33 mouse cellular contexts compared by ENCODE assay signal in genomic region chr11:53747985-53748384, GRCm38 (mm10). TPM values are rescaled to one million over a fixed set of nuclear protein-coding genes. Genes with fewer than 3 reads are reported as not detected.
DNase-seq lines count a peak whose midpoint lies in the region; ATAC-seq and TF ChIP-seq lines count a peak whose summit lies in the region.
"Had no signal": no experiment of that assay in that cellular context is flagged by ENCODE, and none has a peak within 500 bp of the region (broad histone marks: within the 10 kb centered on the region; RNA-seq: fewer than 3 reads in every experiment).

No protein-coding gene starts in this region.

- ATAC-seq in megakaryocyte, adult 5-6 weeks (ENCODE audit: poor library complexity, severe bottlenecking) = peak; percentile 59; the same call in 1 of the 2 replicates
- ATAC-seq: activated CD4-positive, CD25-positive, alpha-beta regulatory T cell, adult 4 months; CD4-positive, CD25-positive, alpha-beta regulatory T cell, adult 4 months; forebrain, embryonic 13.5 days; forebrain, embryonic 16.5 days; hindbrain, postnatal 0 days; inflammation-experienced regulatory T-cells, adult 6 months had no signal

- intact Hi-C loops in heart, postnatal 25 days (cut with DNase I) = no loop called here
- intact Hi-C loops in heart, postnatal 14 days (cut with DNase I) = no loop called here

- H3K4me1 ChIP-seq in bone marrow macrophage, adult 2 months (ENCODE audit: control insufficient read depth, insufficient read depth, low read length) = peaks cover 18% of the 10 kb centered on the region
- no peaks in the 10 kb centered on the region for H3K4me1 ChIP-seq in small intestine, adult 2 months (ENCODE audit: control insufficient read depth, insufficient read depth, insufficient read length, low read length)
- H3K4me1 ChIP-seq: embryonic facial prominence, embryonic 10.5 days; forebrain, embryonic 13.5 days had no signal

- 0 out of 2 replicates have a peak overlapping the region, but pooled peaks have one; percentile 26 for H3K27ac ChIP-seq in bone marrow macrophage, adult 2 months (ENCODE audit: insufficient read depth, low read depth, low read length)
- peak overlapping the region; percentile 5; the same call in 1 of the 2 replicates for H3K27ac ChIP-seq in small intestine, adult 2 months (ENCODE audit: insufficient read depth, low read depth, low read length)
- H3K27ac ChIP-seq: embryonic facial prominence, embryonic 10.5 days; embryonic facial prominence, embryonic 13.5 days; forebrain, embryonic 13.5 days; hindbrain, embryonic 14.5 days; hindbrain, postnatal 0 days had no signal

- H3K4me3 ChIP-seq in bone marrow macrophage, adult 2 months (ENCODE audit: insufficient read depth, low read length) = no peak overlapping the region
- H3K4me3 ChIP-seq in small intestine, adult 2 months (ENCODE audit: low read depth, low read length) = no peak overlapping the region
- H3K4me3 ChIP-seq: embryonic facial prominence, embryonic 10.5 days; embryonic facial prominence, embryonic 13.5 days; erythroblast, embryonic 14.5 days; forebrain, embryonic 13.5 days had no signal

- TF ChIP-seq CTCF in bone marrow macrophage, adult 2 months (IDR thresholded peaks at IDR 0.05; ENCODE audit: low read depth, low read length) = no peak
- no peak for TF ChIP-seq CTCF in small intestine, adult 2 months (IDR thresholded peaks at IDR 0.05; ENCODE audit: extremely low read depth, insufficient read length, insufficient replicate concordance, low read depth, low read length)

- no peaks in the 10 kb centered on the region for H3K36me3 ChIP-seq in small intestine, adult 2 months (ENCODE audit: control insufficient read depth, insufficient read depth, low read length)
- H3K36me3 ChIP-seq: embryonic facial prominence, embryonic 10.5 days; embryonic facial prominence, embryonic 13.5 days had no signal

- TF ChIP-seq POLR2A in bone marrow macrophage, adult 2 months (IDR thresholded peaks at IDR 0.05; ENCODE audit: borderline replicate concordance, low read depth, low read length) = no peak
- no peak for TF ChIP-seq POLR2A in small intestine, adult 2 months (IDR thresholded peaks at IDR 0.05; ENCODE audit: low read depth, low read length)

- WGBS in small intestine, adult 2 months = 86% methylated on average over 9 of the region's 9 CpGs

- H3K27me3 ChIP-seq in small intestine, adult 2 months (ENCODE audit: control insufficient read depth, insufficient read depth, low read length) = no peaks in the 10 kb centered on the region
- H3K27me3 ChIP-seq: embryonic facial prominence, embryonic 13.5 days; forebrain, embryonic 13.5 days had no signal

- peak; percentile 65 for DNase-seq in 416B (ENCODE audit: low read depth)
- no peak for DNase-seq in left cerebral cortex, adult 18-20 months (ENCODE audit: low spot score in 2 of 2)
- no peak for DNase-seq in heart, postnatal 25 days (ENCODE audit: low spot score)
- no peak for DNase-seq in heart, postnatal 14 days
- DNase-seq: adrenal gland, adult 8-10 months; adrenal gland, postnatal 25 days; cerebellum, adult 2 months; cerebellum, adult 9-11 months; cerebellum, postnatal 25 days; embryo, embryonic 11 days; gastrocnemius, postnatal 10 days; gastrocnemius, postnatal 36 days; heart, postnatal 4 days had no signal

RNA-seq across cellular contexts. Expression of gene Irf1, which starts 21.8 kb away (rescaled TPM):
- 84.8 and 89.6 TPM in 2 replicates for polyA plus RNA-seq in bone marrow macrophage, adult 2 months (2012; ENCODE audit: insufficient read depth, insufficient read length, missing spikeins)
- 37.2 and 38.5 TPM in 2 replicates for total RNA-seq in megakaryocyte, adult 5-6 weeks (2015)
- total RNA-seq in megakaryocyte, adult 5-6 weeks (2017) = 78.4 and 93.1 TPM in 2 replicates
- polyA plus RNA-seq in small intestine, adult 2 months (2012; rRNA removed) = 93.3 and 233 TPM in 2 replicates
- 1 to 10 TPM; 7.8 to 8.3 TPM for total RNA-seq in left cerebral cortex, adult 18-20 months (2021)
- total RNA-seq in heart, postnatal 25 days (2021) = 10 to 100 TPM; 13.7 to 21.1 TPM
- 10 to 100 TPM; 18.4 to 19.5 TPM for total RNA-seq in heart, postnatal 14 days (2021)

RNA-seq across cellular contexts. Expression of gene Gm17334, which starts 25.0 kb away (rescaled TPM):
- polyA plus RNA-seq in bone marrow macrophage, adult 2 months (2012; ENCODE audit: insufficient read depth, insufficient read length, missing spikeins) = not detected in 2 replicates
- not detected in 2 replicates for total RNA-seq in megakaryocyte, adult 5-6 weeks (2015)
- not detected in 2 replicates for total RNA-seq in megakaryocyte, adult 5-6 weeks (2017)
- polyA plus RNA-seq in small intestine, adult 2 months (2012; rRNA removed) = 0.25 and 1.6 TPM in 2 replicates
- total RNA-seq in left cerebral cortex, adult 18-20 months (2021) = under 1 TPM; 0.63 to 0.84 TPM
- total RNA-seq in heart, postnatal 25 days (2021) = under 1 TPM in 1 of 2 experiments, not detected in 1; 0.31 TPM
- not detected for total RNA-seq in heart, postnatal 14 days (2021)
- total RNA-seq: gastrocnemius, adult 18-20 months; heart, postnatal 4 days; hindbrain, postnatal 0 days had no signal
- polyA plus RNA-seq: embryonic facial prominence, embryonic 10.5 days; embryonic facial prominence, embryonic 13.5 days; erythroblast, embryonic 14.5 days; forebrain, embryonic 13.5 days; heart, embryonic 14.5 days; heart, postnatal 0 days; hindbrain, embryonic 11.5 days; hindbrain, embryonic 14.5 days; hindbrain, postnatal 0 days had no signal

RNA-seq across cellular contexts. Expression of gene Il5, which starts 27.4 kb away (rescaled TPM):
- polyA plus RNA-seq in bone marrow macrophage, adult 2 months (2012; ENCODE audit: insufficient read depth, insufficient read length, missing spikeins) = not detected in 2 replicates
- total RNA-seq in megakaryocyte, adult 5-6 weeks (2015) = not detected in 2 replicates
- not detected in 2 replicates for total RNA-seq in megakaryocyte, adult 5-6 weeks (2017)
- polyA plus RNA-seq in small intestine, adult 2 months (2012; rRNA removed) = not detected in 2 replicates
- total RNA-seq in left cerebral cortex, adult 18-20 months (2021) = not detected
- total RNA-seq in heart, postnatal 25 days (2021) = not detected
- total RNA-seq in heart, postnatal 14 days (2021) = not detected
- total RNA-seq: adrenal gland, adult 8-10 months; adrenal gland, postnatal 25 days; ES-E14; gastrocnemius, adult 18-20 months; gastrocnemius, postnatal 10 days; gastrocnemius, postnatal 36 days; heart, postnatal 4 days; hindbrain, postnatal 0 days had no signal
- polyA plus RNA-seq: C2C12; CD4-positive, CD25-positive, alpha-beta regulatory T cell, adult 4 months; embryonic facial prominence, embryonic 10.5 days; embryonic facial prominence, embryonic 13.5 days; erythroblast, embryonic 14.5 days; forebrain, embryonic 13.5 days; forebrain, embryonic 16.5 days; heart, embryonic 11.5 days; heart, embryonic 14.5 days; hindbrain, embryonic 11.5 days; hindbrain, embryonic 14.5 days; hindbrain, postnatal 0 days; inflammation-experienced regulatory T-cells, adult 6 months had no signal

RNA-seq across cellular contexts. Expression of gene Rad50, which starts 40.9 kb away (rescaled TPM):
- polyA plus RNA-seq in bone marrow macrophage, adult 2 months (2012; ENCODE audit: insufficient read depth, insufficient read length, missing spikeins) = 20.1 and 20.4 TPM in 2 replicates
- 23.9 and 26.7 TPM in 2 replicates for total RNA-seq in megakaryocyte, adult 5-6 weeks (2015)
- total RNA-seq in megakaryocyte, adult 5-6 weeks (2017) = 33.7 and 38.1 TPM in 2 replicates
- 0.98 and 2.7 TPM in 2 replicates for polyA plus RNA-seq in small intestine, adult 2 months (2012; rRNA removed)
- 10 to 100 TPM; 11.1 to 13.1 TPM for total RNA-seq in left cerebral cortex, adult 18-20 months (2021)
- 1 to 10 TPM; 6.3 to 6.7 TPM for total RNA-seq in heart, postnatal 25 days (2021)
- 1 to 10 TPM; 8.2 to 9.4 TPM for total RNA-seq in heart, postnatal 14 days (2021)
